Mouse (Mus musculus): ENCODE measurements around the gene Arl4c. TPM values are rescaled to one million over a fixed set of nuclear protein-coding genes. Genes with fewer than 3 reads are reported as not detected.
"Not testable (repeated sequence)": the region's sequence is repeated elsewhere in the genome, so short reads cannot be mapped to it uniquely, and the experiment has no call there.

The Arl4c gene
- total and polyA plus RNA-seq, 3 experiments, result 0.11 TPM; not detected in 2

DNA sequence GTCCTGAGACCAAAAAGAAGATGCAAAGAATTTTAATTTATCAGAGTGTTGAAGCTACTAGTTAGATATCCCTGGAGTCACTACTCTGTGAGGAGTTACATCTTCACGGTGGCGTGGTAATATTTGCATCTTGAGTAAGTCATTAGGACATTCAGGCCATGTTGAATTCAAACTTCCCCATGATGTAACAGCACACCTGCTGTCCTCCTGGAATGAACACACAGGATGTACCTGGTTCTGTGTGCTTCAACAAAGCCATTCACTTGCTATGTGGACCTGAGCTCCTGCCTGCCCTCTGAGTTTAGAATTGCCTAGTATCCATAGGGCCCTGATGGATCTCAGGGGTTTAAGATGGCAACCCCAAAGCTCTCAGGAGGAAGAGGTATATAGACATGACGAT, 60.8 kb downstream of the Arl4c start:
- H3K4me1 ChIP-seq (ENCODE audit: insufficient read depth, low read depth, low read length), result no peaks in the 10 kb centered on the region
- peaks cover 6% of the 10 kb centered on the region; the same call in 1 of the 2 replicates for H3K27me3 ChIP-seq (ENCODE audit: insufficient read depth, low read length)
- H3K36me3 ChIP-seq (replicated peaks), result no peaks in the 10 kb centered on the region
- TF ChIP-seq CTCF (IDR thresholded peaks at IDR 0.05; ENCODE audit: low read depth, low read length) (no peak), GATA1 (IDR thresholded peaks at IDR 0.05; ENCODE audit: borderline replicate concordance, low read length) (no peak), POLR2AphosphoS5 (IDR thresholded peaks at IDR 0.05; ENCODE audit: insufficient replicate concordance, low read depth, low read length) (no peak), GATA2 (IDR thresholded peaks at IDR 0.05; ENCODE audit: borderline replicate concordance, low read depth, low read length) (no peak), TAL1 (conservative IDR thresholded peaks at IDR 0.05; ENCODE audit: low read depth, low read length) (no peak)
- DNase-seq (ENCODE audit: low spot score) (no peak), ATAC-seq (ENCODE audit: extremely low read depth, insufficient number of reproducible peaks, low FRiP score, poor library complexity, severe bottlenecking) (no peak)
- no peaks in the 10 kb centered on the region for H3K9me3 ChIP-seq (replicated peaks)
- no peak overlapping the region for H3K4me3 ChIP-seq (ENCODE audit: low read depth, low read length)

DNA sequence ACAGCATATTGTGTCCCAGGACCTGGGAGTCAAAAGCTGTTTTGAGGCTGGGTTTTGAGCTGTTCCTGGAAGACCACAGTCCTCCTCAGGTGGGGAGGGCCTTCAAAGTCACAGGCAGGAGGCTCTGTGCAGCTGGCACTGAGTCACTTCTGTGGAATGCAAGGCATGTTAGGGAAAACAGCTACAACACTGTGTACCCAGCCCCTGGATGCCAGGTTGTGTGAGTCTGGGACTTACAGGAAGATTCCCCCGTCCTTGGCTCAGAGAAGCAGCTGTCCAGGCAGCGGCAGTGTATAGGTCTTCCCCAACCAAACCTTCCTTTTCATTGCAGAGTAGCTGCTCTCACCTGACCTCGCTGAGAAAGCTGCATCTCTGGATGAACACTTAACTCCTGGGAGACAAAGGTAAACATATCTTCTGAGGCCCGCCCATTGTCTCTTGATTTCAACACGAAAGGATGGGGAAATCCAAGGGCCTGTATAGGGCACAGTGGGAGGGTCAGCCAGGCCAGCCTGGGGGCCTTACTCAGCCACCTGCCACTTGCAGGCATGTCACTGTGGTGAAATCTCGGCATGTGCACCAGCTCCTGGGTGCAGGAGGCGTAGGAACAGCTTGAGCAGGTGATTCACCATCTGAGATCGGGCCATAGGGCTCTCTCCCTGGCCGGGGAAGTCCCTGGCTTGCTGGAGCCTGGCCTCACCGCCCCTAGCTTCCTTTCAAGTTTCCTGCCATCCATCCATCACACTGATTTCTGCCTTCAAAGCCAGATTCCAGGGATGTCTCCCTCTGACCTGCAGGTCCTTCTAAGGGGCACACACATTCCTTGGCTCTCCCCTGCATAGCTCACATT, 62.4 kb downstream of the Arl4c start:
- TF ChIP-seq POLR2AphosphoS5 (IDR thresholded peaks at IDR 0.05; ENCODE audit: insufficient replicate concordance, low read depth, low read length) (no peak), GATA1 (IDR thresholded peaks at IDR 0.05; ENCODE audit: borderline replicate concordance, low read length) (no peak), CTCF (IDR thresholded peaks at IDR 0.05; ENCODE audit: low read depth, low read length) (no peak), TAL1 (conservative IDR thresholded peaks at IDR 0.05; ENCODE audit: low read depth, low read length) (no peak), GATA2 (IDR thresholded peaks at IDR 0.05; ENCODE audit: borderline replicate concordance, low read depth, low read length) (no peak)
- Histone ChIP-seq H3K36me3 (replicated peaks) (no peaks in the 10 kb centered on the region), H3K4me1 (ENCODE audit: insufficient read depth, low read depth, low read length) (no peaks in the 10 kb centered on the region), H3K9me3 (replicated peaks) (no peaks in the 10 kb centered on the region), H3K4me3 (ENCODE audit: low read depth, low read length) (no peak overlapping the region), H3K27me3 (ENCODE audit: insufficient read depth, low read length) (peaks cover 6% of the 10 kb centered on the region; the same call in 1 of the 2 replicates)
- no peak for DNase-seq (ENCODE audit: low spot score)
- ATAC-seq (ENCODE audit: extremely low read depth, insufficient number of reproducible peaks, low FRiP score, poor library complexity, severe bottlenecking), result no peak

DNA sequence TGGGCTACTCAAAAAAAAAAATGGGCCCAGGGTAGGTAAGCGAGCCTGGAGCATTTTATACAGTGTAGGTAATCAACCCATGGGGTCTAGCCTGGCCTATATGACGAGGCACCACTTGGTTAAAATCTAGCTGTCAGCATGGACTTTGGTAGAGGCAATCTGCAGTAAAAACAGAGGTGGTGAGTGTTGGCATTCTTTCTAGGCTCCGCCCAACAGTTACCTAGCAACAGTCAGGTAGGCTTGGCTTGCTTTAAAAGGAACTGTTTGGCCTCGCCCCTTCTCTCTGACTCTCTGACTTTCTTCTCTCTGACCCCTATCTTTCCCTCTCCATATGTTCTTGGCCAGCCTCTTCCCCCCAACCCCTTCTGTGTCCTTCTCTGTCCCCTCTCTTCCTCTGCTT, 63.4 kb downstream of the Arl4c start:
- H3K27me3 ChIP-seq (ENCODE audit: insufficient read depth, low read length), result peaks cover 6% of the 10 kb centered on the region; the same call in 1 of the 2 replicates
- DNase-seq (ENCODE audit: low spot score) (no peak), ATAC-seq (ENCODE audit: extremely low read depth, insufficient number of reproducible peaks, low FRiP score, poor library complexity, severe bottlenecking) (no peak)
- H3K4me3 ChIP-seq (ENCODE audit: low read depth, low read length), result no peak overlapping the region
- no peaks in the 10 kb centered on the region for H3K4me1 ChIP-seq (ENCODE audit: insufficient read depth, low read depth, low read length)
- H3K9me3 ChIP-seq (replicated peaks), result no peaks in the 10 kb centered on the region
- no peak for TF ChIP-seq TAL1 (conservative IDR thresholded peaks at IDR 0.05; ENCODE audit: low read depth, low read length)
- TF ChIP-seq POLR2AphosphoS5 (IDR thresholded peaks at IDR 0.05; ENCODE audit: insufficient replicate concordance, low read depth, low read length), result no peak
- TF ChIP-seq GATA2 (IDR thresholded peaks at IDR 0.05; ENCODE audit: borderline replicate concordance, low read depth, low read length), result no peak
- no peak for TF ChIP-seq GATA1 (IDR thresholded peaks at IDR 0.05; ENCODE audit: borderline replicate concordance, low read length)
- no peak for TF ChIP-seq CTCF (IDR thresholded peaks at IDR 0.05; ENCODE audit: low read depth, low read length)
- H3K36me3 ChIP-seq (replicated peaks), result no peaks in the 10 kb centered on the region

DNA sequence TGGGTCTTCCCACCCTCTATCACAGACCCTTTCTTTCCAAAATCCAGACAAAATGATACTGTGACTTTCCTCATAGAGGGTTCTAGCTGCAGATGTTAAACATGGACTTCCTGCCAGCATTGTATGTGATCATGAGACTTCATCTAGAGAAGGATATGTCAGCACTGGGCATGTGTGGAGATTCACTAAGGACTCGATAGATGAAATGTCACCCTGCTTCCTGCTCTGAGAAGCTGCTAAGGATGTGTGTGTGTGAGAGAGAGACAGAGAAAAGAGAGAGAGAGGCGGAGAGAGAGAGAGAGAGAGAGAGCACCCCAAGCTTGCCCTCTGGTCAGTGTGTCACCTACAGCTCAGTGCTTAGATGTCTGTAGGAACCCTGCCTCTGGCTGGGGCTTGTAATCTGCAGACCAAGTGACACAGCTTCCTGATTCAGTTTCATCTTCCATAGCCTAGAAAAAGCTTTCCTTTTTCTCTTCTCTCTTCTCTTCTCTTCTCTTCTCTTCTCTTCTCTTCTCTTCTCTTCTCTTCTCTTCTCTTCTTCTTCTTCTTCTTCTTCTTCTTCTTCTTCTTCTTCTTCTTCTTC, 65.4 kb downstream of the Arl4c start:
- not testable (repeated sequence) for H3K4me1 ChIP-seq (ENCODE audit: insufficient read depth, low read depth, low read length); H3K9me3 ChIP-seq (replicated peaks); ATAC-seq (ENCODE audit: extremely low read depth, insufficient number of reproducible peaks, low FRiP score, poor library complexity, severe bottlenecking); H3K4me3 ChIP-seq (ENCODE audit: low read depth, low read length); H3K27me3 ChIP-seq (ENCODE audit: insufficient read depth, low read length); H3K36me3 ChIP-seq (replicated peaks); DNase-seq (ENCODE audit: low spot score)

DNA sequence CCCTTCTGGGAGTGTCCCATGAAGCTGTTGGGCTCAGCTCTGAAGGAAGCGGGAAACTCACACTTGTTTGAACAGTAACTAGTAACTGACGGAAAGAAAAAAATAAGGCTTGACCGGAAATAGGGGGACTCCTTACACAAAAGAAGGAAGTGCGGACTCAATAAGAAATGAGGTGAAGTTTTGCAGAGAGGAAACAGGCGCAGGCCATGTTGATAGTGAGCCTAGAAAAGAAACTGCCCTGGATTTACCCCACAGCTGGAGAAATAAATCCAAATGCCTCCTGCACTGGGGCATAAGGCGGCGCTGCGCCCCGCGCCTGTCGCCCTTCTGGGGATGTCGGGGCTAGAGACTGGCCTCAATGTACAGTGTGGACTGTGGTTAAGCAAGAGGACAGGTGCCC, 66.4 kb downstream of the Arl4c start:
- TF ChIP-seq TAL1 (conservative IDR thresholded peaks at IDR 0.05; ENCODE audit: low read depth, low read length), result no peak
- no peak for TF ChIP-seq GATA1 (IDR thresholded peaks at IDR 0.05; ENCODE audit: borderline replicate concordance, low read length)
- no peak for TF ChIP-seq CTCF (IDR thresholded peaks at IDR 0.05; ENCODE audit: low read depth, low read length)
- TF ChIP-seq POLR2AphosphoS5 (IDR thresholded peaks at IDR 0.05; ENCODE audit: insufficient replicate concordance, low read depth, low read length), result no peak
- no peak for TF ChIP-seq GATA2 (IDR thresholded peaks at IDR 0.05; ENCODE audit: borderline replicate concordance, low read depth, low read length)
- no peak overlapping the region for H3K4me3 ChIP-seq (ENCODE audit: low read depth, low read length)
- no peaks in the 10 kb centered on the region for H3K36me3 ChIP-seq (replicated peaks)
- no peaks in the 10 kb centered on the region for H3K4me1 ChIP-seq (ENCODE audit: insufficient read depth, low read depth, low read length)
- ATAC-seq (ENCODE audit: extremely low read depth, insufficient number of reproducible peaks, low FRiP score, poor library complexity, severe bottlenecking) (no peak), DNase-seq (ENCODE audit: low spot score) (no peak)
- H3K27me3 ChIP-seq (ENCODE audit: insufficient read depth, low read length), result peaks cover 6% of the 10 kb centered on the region; the same call in 1 of the 2 replicates
- H3K9me3 ChIP-seq (replicated peaks), result no peaks in the 10 kb centered on the region

DNA sequence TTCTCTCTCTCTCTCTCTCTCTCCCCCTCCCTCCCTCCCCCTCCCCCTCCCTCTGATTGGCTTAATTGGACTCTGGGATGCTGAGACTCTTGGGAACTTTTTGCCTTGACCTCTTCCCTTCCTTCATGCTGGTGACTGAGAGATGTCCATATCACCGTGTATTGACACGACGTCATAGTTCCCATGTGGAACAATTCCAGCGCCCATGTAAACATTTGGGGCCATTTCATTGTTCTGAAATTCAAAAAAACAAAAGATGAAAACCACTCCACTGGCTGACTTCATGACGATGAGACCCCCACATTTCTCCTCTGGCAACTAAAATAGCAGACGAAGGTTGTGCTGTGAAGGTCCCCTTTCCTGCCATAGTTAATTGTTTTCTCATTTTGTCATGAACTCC, 69.2 kb downstream of the Arl4c start:
- H3K36me3 ChIP-seq (replicated peaks), result no peaks in the 10 kb centered on the region
- TF ChIP-seq GATA1 (IDR thresholded peaks at IDR 0.05; ENCODE audit: borderline replicate concordance, low read length) (no peak), POLR2AphosphoS5 (IDR thresholded peaks at IDR 0.05; ENCODE audit: insufficient replicate concordance, low read depth, low read length) (no peak), TAL1 (conservative IDR thresholded peaks at IDR 0.05; ENCODE audit: low read depth, low read length) (no peak), CTCF (IDR thresholded peaks at IDR 0.05; ENCODE audit: low read depth, low read length) (no peak), GATA2 (IDR thresholded peaks at IDR 0.05; ENCODE audit: borderline replicate concordance, low read depth, low read length) (no peak)
- H3K4me3 ChIP-seq (ENCODE audit: low read depth, low read length), result no peak overlapping the region
- H3K27me3 ChIP-seq (ENCODE audit: insufficient read depth, low read length), result no peaks in the 10 kb centered on the region
- H3K4me1 ChIP-seq (ENCODE audit: insufficient read depth, low read depth, low read length), result no peaks in the 10 kb centered on the region
- no peak for ATAC-seq (ENCODE audit: extremely low read depth, insufficient number of reproducible peaks, low FRiP score, poor library complexity, severe bottlenecking)
- no peaks in the 10 kb centered on the region for H3K9me3 ChIP-seq (replicated peaks)
- DNase-seq (ENCODE audit: low spot score), result no peak

Data from G1E (cell line).